Mouse (Mus musculus): ENCODE data around the gene Ap1ar. TPM values are rescaled to one million over a fixed set of nuclear protein-coding genes. Genes with fewer than 3 reads are reported as not detected.

The Ap1ar gene
- polyA plus RNA-seq, 1 experiment, result 65.5 TPM

- Histone ChIP-seq H3K27ac (ENCODE audit: insufficient read depth, low read length) (no peak overlapping the region), H3K4me1 (ENCODE audit: control insufficient read depth, insufficient read depth, low read length) (no peaks in the 10 kb centered on the region), H3K4me3 (ENCODE audit: insufficient read depth, low read length) (no peak overlapping the region)
- TF ChIP-seq CTCF (IDR thresholded peaks at IDR 0.05; ENCODE audit: extremely low read depth, insufficient read depth, low read length), result no peak
- TF ChIP-seq POLR2A (IDR thresholded peaks at IDR 0.05; ENCODE audit: extremely low read depth, insufficient read depth, low read length), result no peak
These were observed 32.3 kb downstream of the Ap1ar start for GRCm38 (mm10) chr3:127805071-127805470.

- TF ChIP-seq POLR2A (IDR thresholded peaks at IDR 0.05; ENCODE audit: extremely low read depth, insufficient read depth, low read length) (no peak), CTCF (IDR thresholded peaks at IDR 0.05; ENCODE audit: extremely low read depth, insufficient read depth, low read length) (no peak)
- H3K4me3 ChIP-seq (ENCODE audit: insufficient read depth, low read length), result no peak overlapping the region
- H3K4me1 ChIP-seq (ENCODE audit: control insufficient read depth, insufficient read depth, low read length), result no peaks in the 10 kb centered on the region
- H3K27ac ChIP-seq (ENCODE audit: insufficient read depth, low read length), result no peak overlapping the region
These were observed 32.9 kb downstream of the Ap1ar start for GRCm38 (mm10) chr3:127804439-127804838.

- 0 out of 2 replicates have a peak overlapping the region, but pooled peaks have one; percentile 12 for H3K27ac ChIP-seq (ENCODE audit: insufficient read depth, low read length)
- 0 out of 2 replicates have a peak overlapping the region, but pooled peaks have one; percentile 10 for H3K4me3 ChIP-seq (ENCODE audit: insufficient read depth, low read length)
These were observed 34.5 kb downstream of the Ap1ar start for GRCm38 (mm10) chr3:127802814-127803213.

GRCm38 (mm10) chr3:127801162-127801561 is 36.2 kb downstream of the Ap1ar start:
- TF ChIP-seq CTCF (IDR thresholded peaks at IDR 0.05; ENCODE audit: extremely low read depth, insufficient read depth, low read length) (no peak), POLR2A (IDR thresholded peaks at IDR 0.05; ENCODE audit: extremely low read depth, insufficient read depth, low read length) (no peak)
- Histone ChIP-seq H3K27ac (ENCODE audit: insufficient read depth, low read length) (no peak overlapping the region), H3K4me3 (ENCODE audit: insufficient read depth, low read length) (no peak overlapping the region), H3K4me1 (ENCODE audit: control insufficient read depth, insufficient read depth, low read length) (no peaks in the 10 kb centered on the region)

More at GRCm38 (mm10) chr3:127802814-127803213, 34.5 kb downstream of the Ap1ar start:
- H3K4me1 ChIP-seq (ENCODE audit: control insufficient read depth, insufficient read depth, low read length), result no peaks in the 10 kb centered on the region
- no peak for TF ChIP-seq CTCF (IDR thresholded peaks at IDR 0.05; ENCODE audit: extremely low read depth, insufficient read depth, low read length)
- TF ChIP-seq POLR2A (IDR thresholded peaks at IDR 0.05; ENCODE audit: extremely low read depth, insufficient read depth, low read length), result no peak

- no peak overlapping the region for H3K4me3 ChIP-seq (ENCODE audit: insufficient read depth, low read length)
- TF ChIP-seq POLR2A (IDR thresholded peaks at IDR 0.05; ENCODE audit: extremely low read depth, insufficient read depth, low read length), result no peak
- no peak for TF ChIP-seq CTCF (IDR thresholded peaks at IDR 0.05; ENCODE audit: extremely low read depth, insufficient read depth, low read length)
- no peak overlapping the region for H3K27ac ChIP-seq (ENCODE audit: insufficient read depth, low read length)
- no peaks in the 10 kb centered on the region for H3K4me1 ChIP-seq (ENCODE audit: control insufficient read depth, insufficient read depth, low read length)
These were observed 41.1 kb downstream of the Ap1ar start for GRCm38 (mm10) chr3:127796271-127796670.

DNA sequence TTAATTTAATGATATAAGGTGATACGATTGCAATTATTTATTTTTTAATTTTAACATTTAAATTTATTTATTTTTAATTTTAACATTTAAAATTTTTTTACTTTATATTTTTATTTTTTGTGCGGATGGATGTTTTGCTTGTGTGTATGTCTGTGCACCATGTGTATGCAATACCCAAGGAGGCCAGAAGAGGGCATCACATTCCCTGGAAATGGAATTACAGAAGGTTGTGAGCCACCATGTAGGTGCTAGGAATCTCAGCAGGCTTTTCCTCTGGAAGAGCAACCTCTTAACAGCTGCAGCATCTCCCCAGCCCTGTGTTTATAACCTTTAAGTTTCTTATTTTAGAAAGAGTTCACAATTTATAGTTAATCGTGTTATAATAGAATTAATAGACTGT is 41.6 kb downstream of the Ap1ar start:
- H3K27ac ChIP-seq (ENCODE audit: insufficient read depth, low read length), result no peak overlapping the region
- TF ChIP-seq CTCF (IDR thresholded peaks at IDR 0.05; ENCODE audit: extremely low read depth, insufficient read depth, low read length) (0 out of 2 replicates have a peak, but pooled peaks have one; percentile 3), POLR2A (IDR thresholded peaks at IDR 0.05; ENCODE audit: extremely low read depth, insufficient read depth, low read length) (no peak)
- H3K4me1 ChIP-seq (ENCODE audit: control insufficient read depth, insufficient read depth, low read length), result no peaks in the 10 kb centered on the region
- H3K4me3 ChIP-seq (ENCODE audit: insufficient read depth, low read length), result no peak overlapping the region

GRCm38 (mm10) chr3:127793022-127793421 is 44.3 kb downstream of the Ap1ar start:
- Histone ChIP-seq H3K4me1 (ENCODE audit: control insufficient read depth, insufficient read depth, low read length) (no peaks in the 10 kb centered on the region), H3K4me3 (ENCODE audit: insufficient read depth, low read length) (no peak overlapping the region), H3K27ac (ENCODE audit: insufficient read depth, low read length) (no peak overlapping the region)
- TF ChIP-seq CTCF (IDR thresholded peaks at IDR 0.05; ENCODE audit: extremely low read depth, insufficient read depth, low read length), result no peak

- Histone ChIP-seq H3K4me3 (ENCODE audit: insufficient read depth, low read length) (peak overlapping the region; percentile 57; the same call in 1 of the 2 replicates), H3K4me1 (ENCODE audit: control insufficient read depth, insufficient read depth, low read length) (no peaks in the 10 kb centered on the region), H3K27ac (ENCODE audit: insufficient read depth, low read length) (no peak overlapping the region)
- TF ChIP-seq CTCF (IDR thresholded peaks at IDR 0.05; ENCODE audit: extremely low read depth, insufficient read depth, low read length), result no peak
- no peak for TF ChIP-seq POLR2A (IDR thresholded peaks at IDR 0.05; ENCODE audit: extremely low read depth, insufficient read depth, low read length)
These were observed 45.4 kb downstream of the Ap1ar start for GRCm38 (mm10) chr3:127791595-127792561.

- H3K27ac ChIP-seq (ENCODE audit: insufficient read depth, low read length), result no peak overlapping the region
- peak overlapping the region; percentile 57 for H3K4me3 ChIP-seq (ENCODE audit: insufficient read depth, low read length)
- TF ChIP-seq POLR2A (IDR thresholded peaks at IDR 0.05; ENCODE audit: extremely low read depth, insufficient read depth, low read length), result no peak
- no peak for TF ChIP-seq CTCF (IDR thresholded peaks at IDR 0.05; ENCODE audit: extremely low read depth, insufficient read depth, low read length)
- no peaks in the 10 kb centered on the region for H3K4me1 ChIP-seq (ENCODE audit: control insufficient read depth, insufficient read depth, low read length)
These were observed 46.3 kb downstream of the Ap1ar start for GRCm38 (mm10) chr3:127791056-127791483.

All from cortical plate, adult 2 months (tissue).